Mouse (Mus musculus) kidney, adult 2 months (tissue): ENCODE measurements around the gene Creb5. TPM values are rescaled to one million over a fixed set of nuclear protein-coding genes. Genes with fewer than 3 reads are reported as not detected.

Source experiments
- DNase-seq: peaks from one replicate; pipeline ENCODE4 v3.0.0; 2021
- H3K27ac ChIP-seq: fragments of 200-500 bp; 2 replicates; pipeline ENCODE4 v1.5.1; 2012; ENCODE audit warnings: low read depth, low read length, control low read depth, inconsistent platforms; ENCODE audit not compliant: insufficient read depth
- H3K27me3 ChIP-seq: fragments of 200-500 bp; replicated peaks from 2 replicates; pipeline ENCODE4 v1.6.1; 2012; ENCODE audit warnings: mild to moderate bottlenecking, moderate library complexity, low read length, inconsistent platforms; ENCODE audit not compliant: control insufficient read depth, insufficient read depth
- H3K36me3 ChIP-seq: fragments of 200-500 bp; 2 replicates; pipeline ENCODE4 v1.6.1; 2012; ENCODE audit warnings: mild to moderate bottlenecking, moderate library complexity, low read length, inconsistent platforms; ENCODE audit not compliant: control insufficient read depth, insufficient read depth
- H3K4me1 ChIP-seq: fragments of 200-500 bp; 2 replicates; pipeline ENCODE4 v1.6.1; 2011; ENCODE audit warnings: low read length; ENCODE audit not compliant: control insufficient read depth, insufficient read depth
- H3K4me3 ChIP-seq: fragments of 200-500 bp; 2 replicates; pipeline ENCODE4 v1.5.1; 2011; ENCODE audit warnings: mild to moderate bottlenecking, low read depth, low read length, control low read depth; ENCODE audit not compliant: insufficient read depth
- CTCF ChIP-seq: fragments of 200-500 bp; conservative IDR thresholded peaks from 2 replicates; pipeline ENCODE4 v1.5.1; 2011; ENCODE audit warnings: low read depth, mild to moderate bottlenecking, control low read depth, low read length, moderate library complexity, mixed read lengths; ENCODE audit not compliant: insufficient read depth, insufficient read length
- POLR2A ChIP-seq: fragments of 200-500 bp; IDR thresholded peaks from one replicate; pipeline ENCODE4 v1.6.1; 2011; ENCODE audit warnings: low read depth, low read length, control low read depth
- WGBS: fragments of 180-500 bp; shearing (Covaris S2); methylation state at CpG from one replicate; pipeline ENCODE4 v1.1.7; 2018; 5-methylcytosine and 5-hydroxymethylcytosine counted together
- polyA plus RNA-seq: library from polyadenylated mRNA; depleted of rRNA; stranded (reverse); fragments of >200 nt; gene quantifications from 2 replicates; pipeline ENCODE4 v1.2.3, GENCODE M21; 2012; rRNA removed

Gene Creb5
- 0.67 and 0.90 TPM in 2 replicates for polyA plus RNA-seq

GRCm38 (mm10) chr6:53287038-53287561 lies at the start of gene Creb5:
Creb5 (plus strand) TSS chr6:53287270.
- under 1% methylated on average over 45 of the region's 45 CpGs for WGBS
- no peaks in the 10 kb centered on the region; the same call in none of the 2 replicates for H3K27me3 ChIP-seq
- H3K4me1 ChIP-seq = no peaks in the 10 kb centered on the region
- TF ChIP-seq POLR2A (no peak), CTCF (no peak)
- peak within 1 kb of the TSS; percentile 38 for H3K4me3 ChIP-seq
- DNase-seq = peak; percentile 90
- no peaks in the 10 kb centered on the region for H3K36me3 ChIP-seq
- no peak within 1 kb of the TSS for H3K27ac ChIP-seq

- no peak for TF ChIP-seq CTCF
- TF ChIP-seq POLR2A = no peak
- DNase-seq = no peak
- no peak overlapping the region for H3K4me3 ChIP-seq
- H3K4me1 ChIP-seq = no peaks in the 10 kb centered on the region
- H3K27me3 ChIP-seq = no peaks in the 10 kb centered on the region
- H3K27ac ChIP-seq = no peak overlapping the region
- no peaks in the 10 kb centered on the region for H3K36me3 ChIP-seq
- 95% methylated on average over 3 of the region's 3 CpGs for WGBS
Measured at GRCm38 (mm10) chr6:53259841-53260240, 27.2 kb upstream of the Creb5 start.

GRCm38 (mm10) chr6:53262401-53262800 lies 24.7 kb upstream of the Creb5 start:
- DNase-seq = no peak
- H3K27ac ChIP-seq = no peak overlapping the region
- no peak for TF ChIP-seq CTCF
- no peak for TF ChIP-seq POLR2A
- no peaks in the 10 kb centered on the region for H3K36me3 ChIP-seq
- WGBS = 75% methylated on average over 11 of the region's 11 CpGs
- H3K4me3 ChIP-seq = no peak overlapping the region
- no peaks in the 10 kb centered on the region for H3K27me3 ChIP-seq
- H3K4me1 ChIP-seq = no peaks in the 10 kb centered on the region

- Histone ChIP-seq H3K4me1 (no peaks in the 10 kb centered on the region), H3K27me3 (no peaks in the 10 kb centered on the region), H3K27ac (no peak overlapping the region), H3K4me3 (no peak overlapping the region), H3K36me3 (no peaks in the 10 kb centered on the region)
- 21% methylated on average over 7 of the region's 7 CpGs for WGBS
- no peak for DNase-seq
- TF ChIP-seq POLR2A = no peak
- no peak for TF ChIP-seq CTCF
Measured at GRCm38 (mm10) chr6:53267036-53267435, 20.0 kb upstream of the Creb5 start.

GRCm38 (mm10) chr6:53267732-53268505 lies 19.2 kb upstream of the Creb5 start:
- no peaks in the 10 kb centered on the region for H3K27me3 ChIP-seq
- no peak for TF ChIP-seq CTCF
- no peak for TF ChIP-seq POLR2A
- H3K27ac ChIP-seq = no peak overlapping the region
- H3K4me1 ChIP-seq = no peaks in the 10 kb centered on the region
- DNase-seq = no peak
- H3K36me3 ChIP-seq = no peaks in the 10 kb centered on the region
- WGBS = 21% methylated on average over 12 of the region's 12 CpGs
- H3K4me3 ChIP-seq = no peak overlapping the region

GRCm38 (mm10) chr6:53271216-53271615 lies 15.9 kb upstream of the Creb5 start:
- 76% methylated on average over 3 of the region's 3 CpGs for WGBS
- Histone ChIP-seq H3K4me3 (no peak overlapping the region), H3K27me3 (no peaks in the 10 kb centered on the region), H3K27ac (no peak overlapping the region), H3K4me1 (no peaks in the 10 kb centered on the region), H3K36me3 (no peaks in the 10 kb centered on the region)
- no peak for TF ChIP-seq CTCF
- TF ChIP-seq POLR2A = no peak
- DNase-seq = no peak

- TF ChIP-seq CTCF (no peak), POLR2A (no peak)
- Histone ChIP-seq H3K27me3 (no peaks in the 10 kb centered on the region), H3K4me1 (no peaks in the 10 kb centered on the region), H3K27ac (no peak overlapping the region), H3K4me3 (no peak overlapping the region), H3K36me3 (no peaks in the 10 kb centered on the region)
- DNase-seq = no peak
- WGBS = 69% methylated on average over 4 of the region's 4 CpGs
Measured at GRCm38 (mm10) chr6:53271636-53272035, 15.4 kb upstream of the Creb5 start.
